Mouse (Mus musculus): ENCODE measurements around the gene Tmtc2. TPM values are rescaled to one million over a fixed set of nuclear protein-coding genes. Genes with fewer than 3 reads are reported as not detected.

Gene Tmtc2
- polyA plus RNA-seq, 1 experiment, result 0.01 TPM

DNA sequence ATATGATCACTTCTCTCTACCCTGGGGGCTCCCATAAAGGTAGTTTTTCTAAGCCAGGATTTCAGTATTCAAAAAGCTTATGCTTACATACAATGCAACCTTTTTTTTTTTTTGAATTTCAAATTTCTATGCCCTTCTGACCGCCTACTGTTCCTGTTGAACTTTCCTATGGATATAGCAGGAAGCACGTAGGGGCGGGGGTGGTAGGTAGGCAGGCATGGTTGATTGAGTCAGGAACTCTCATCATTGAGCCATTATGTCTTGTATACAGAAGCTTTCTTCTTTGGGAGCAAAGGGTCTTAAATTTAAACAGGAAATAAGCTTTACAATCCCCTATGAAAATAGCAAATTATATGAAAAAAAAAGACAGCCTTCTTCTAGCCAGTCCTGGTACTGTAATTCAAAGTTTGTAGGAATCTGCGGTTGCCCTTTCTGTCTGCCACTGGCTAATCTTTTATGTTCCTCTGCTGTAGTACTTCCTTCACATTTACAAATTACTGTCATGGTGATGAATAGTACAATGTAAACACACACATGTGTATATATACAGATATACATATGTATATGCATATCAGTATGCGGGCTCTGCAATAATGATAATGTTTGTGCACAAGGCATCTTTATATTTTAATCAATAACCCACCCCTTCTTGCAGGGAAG lies 405.7 kb downstream of the Tmtc2 start:
- Histone ChIP-seq H3K9me3 (ENCODE audit: control insufficient read depth, low read length) (no peaks in the 10 kb centered on the region), H3K4me1 (ENCODE audit: control insufficient read depth) (no peaks in the 10 kb centered on the region), H3K27me3 (ENCODE audit: control insufficient read depth) (no peaks in the 10 kb centered on the region), H3K36me3 (ENCODE audit: control insufficient read depth) (no peaks in the 10 kb centered on the region), H3K4me3 (replicated peaks) (no peak overlapping the region)
- TF ChIP-seq TAL1 (IDR thresholded peaks at IDR 0.05; ENCODE audit: low read length), result no peak
- TF ChIP-seq GATA1 (IDR thresholded peaks at IDR 0.05; ENCODE audit: low read length), result no peak

DNA sequence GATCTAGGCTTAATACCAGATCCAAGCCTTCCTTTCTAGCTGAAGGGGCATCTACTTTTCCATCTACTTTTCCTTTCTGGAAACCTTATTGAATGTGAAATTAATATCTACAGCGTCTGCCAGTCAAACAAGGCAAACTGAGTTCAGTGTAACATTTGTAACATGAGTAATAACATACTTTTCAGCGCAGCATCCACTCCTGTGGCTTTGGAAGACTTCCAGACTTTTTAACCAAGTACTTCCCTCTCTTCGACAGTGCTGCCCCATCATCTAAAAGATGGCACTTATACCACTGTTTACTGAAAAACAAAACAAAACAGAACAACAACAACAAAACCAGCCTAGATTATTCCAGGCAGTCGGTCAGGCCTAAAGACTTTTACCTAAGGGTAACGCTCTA lies 409.0 kb downstream of the Tmtc2 start:
- H3K36me3 ChIP-seq (ENCODE audit: control insufficient read depth), result no peaks in the 10 kb centered on the region
- no peaks in the 10 kb centered on the region for H3K27me3 ChIP-seq (ENCODE audit: control insufficient read depth)
- H3K4me1 ChIP-seq (ENCODE audit: control insufficient read depth), result no peaks in the 10 kb centered on the region
- TF ChIP-seq TAL1 (IDR thresholded peaks at IDR 0.05; ENCODE audit: low read length), result no peak
- no peak for TF ChIP-seq GATA1 (IDR thresholded peaks at IDR 0.05; ENCODE audit: low read length)
- no peaks in the 10 kb centered on the region for H3K9me3 ChIP-seq (ENCODE audit: control insufficient read depth, low read length)
- no peak overlapping the region for H3K4me3 ChIP-seq (replicated peaks)

DNA sequence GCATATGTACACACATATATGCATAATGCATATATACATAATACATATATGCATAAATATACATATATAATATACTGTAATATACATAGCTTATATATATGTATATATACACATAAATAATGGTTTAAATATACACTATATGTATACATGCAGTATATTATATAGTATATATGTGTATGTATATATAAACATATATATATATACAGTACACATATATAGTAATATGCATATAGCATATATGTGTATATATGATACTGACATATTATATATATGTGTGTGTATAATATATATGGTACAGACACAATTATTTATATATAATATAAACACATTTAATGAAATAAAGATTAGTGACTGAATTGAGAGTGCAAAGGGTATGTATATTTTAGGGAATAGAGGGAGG lies 420.5 kb downstream of the Tmtc2 start:
- H3K9me3 ChIP-seq (ENCODE audit: control insufficient read depth, low read length), result no peaks in the 10 kb centered on the region
- no peak overlapping the region for H3K4me3 ChIP-seq (replicated peaks)
- H3K27me3 ChIP-seq (ENCODE audit: control insufficient read depth), result no peaks in the 10 kb centered on the region
- no peaks in the 10 kb centered on the region for H3K36me3 ChIP-seq (ENCODE audit: control insufficient read depth)
- H3K4me1 ChIP-seq (ENCODE audit: control insufficient read depth), result no peaks in the 10 kb centered on the region
- TF ChIP-seq GATA1 (IDR thresholded peaks at IDR 0.05; ENCODE audit: low read length), result no peak
- no peak for TF ChIP-seq TAL1 (IDR thresholded peaks at IDR 0.05; ENCODE audit: low read length)

DNA sequence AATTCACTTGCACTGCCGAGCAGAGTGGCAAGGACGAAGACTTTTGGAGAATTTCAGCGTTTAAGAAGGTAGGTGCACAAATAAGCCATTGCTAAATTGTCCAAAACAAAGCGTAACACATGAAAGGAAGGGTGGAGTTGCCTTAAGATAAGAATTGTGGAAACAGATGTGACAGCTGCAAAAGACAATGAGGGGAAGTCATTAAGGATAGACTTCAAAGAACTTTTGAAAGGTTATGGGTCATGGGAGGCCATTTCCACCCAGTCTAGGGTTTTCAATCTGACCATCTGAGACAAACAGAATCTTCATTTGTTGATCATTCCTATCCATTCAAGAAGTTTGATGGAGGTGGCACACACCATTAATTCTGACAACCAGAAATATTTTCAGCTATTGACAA lies 429.9 kb downstream of the Tmtc2 start:
- Histone ChIP-seq H3K36me3 (ENCODE audit: control insufficient read depth) (no peaks in the 10 kb centered on the region), H3K4me3 (replicated peaks) (no peak overlapping the region), H3K27me3 (ENCODE audit: control insufficient read depth) (no peaks in the 10 kb centered on the region), H3K4me1 (ENCODE audit: control insufficient read depth) (no peaks in the 10 kb centered on the region), H3K9me3 (ENCODE audit: control insufficient read depth, low read length) (no peaks in the 10 kb centered on the region)
- no peak for TF ChIP-seq TAL1 (IDR thresholded peaks at IDR 0.05; ENCODE audit: low read length)

DNA sequence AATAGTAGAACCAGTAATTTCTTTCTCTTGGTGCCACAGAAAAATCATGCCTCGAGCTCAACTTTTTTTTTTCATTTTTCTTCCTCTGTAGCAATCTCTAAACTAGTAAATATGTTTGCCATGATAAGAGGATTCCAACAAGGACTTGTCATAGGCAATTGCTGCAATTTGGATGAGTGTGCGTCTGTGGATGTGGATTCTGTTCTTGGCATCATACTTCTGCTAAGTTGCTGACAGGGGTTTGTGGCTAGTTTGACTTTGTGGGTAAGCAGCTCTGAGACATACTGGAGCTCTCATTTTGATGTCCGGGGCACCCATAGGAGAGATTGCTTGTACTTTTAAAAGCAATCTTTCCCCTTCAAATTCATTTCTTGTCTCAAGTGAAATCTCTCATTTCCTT lies 432.1 kb downstream of the Tmtc2 start:
- no peaks in the 10 kb centered on the region for H3K27me3 ChIP-seq (ENCODE audit: control insufficient read depth)
- no peak overlapping the region for H3K4me3 ChIP-seq (replicated peaks)
- no peak for TF ChIP-seq TAL1 (IDR thresholded peaks at IDR 0.05; ENCODE audit: low read length)
- H3K36me3 ChIP-seq (ENCODE audit: control insufficient read depth), result no peaks in the 10 kb centered on the region
- H3K9me3 ChIP-seq (ENCODE audit: control insufficient read depth, low read length), result no peaks in the 10 kb centered on the region
- no peaks in the 10 kb centered on the region for H3K4me1 ChIP-seq (ENCODE audit: control insufficient read depth)
